Mouse (Mus musculus) telencephalon, adult 2 months (tissue): ENCODE results near the gene Olfr46.
"Not testable (repeated sequence)": the region's sequence is repeated elsewhere in the genome, so short reads cannot be mapped to it uniquely, and the experiment has no call there.

Experiments used
- DNase-seq: peaks from one replicate; pipeline ENCODE4 v3.0.0-alpha.2; 2011; ENCODE audit warnings: low read depth, low spot score

The Olfr46 gene

GRCm38 (mm10) chr7:140600969-140601368 lies at the start of gene Olfr46:
Gene Olfr46 (plus strand): TSS chr7:140601269.
- DNase-seq, result not testable (repeated sequence)

DNA sequence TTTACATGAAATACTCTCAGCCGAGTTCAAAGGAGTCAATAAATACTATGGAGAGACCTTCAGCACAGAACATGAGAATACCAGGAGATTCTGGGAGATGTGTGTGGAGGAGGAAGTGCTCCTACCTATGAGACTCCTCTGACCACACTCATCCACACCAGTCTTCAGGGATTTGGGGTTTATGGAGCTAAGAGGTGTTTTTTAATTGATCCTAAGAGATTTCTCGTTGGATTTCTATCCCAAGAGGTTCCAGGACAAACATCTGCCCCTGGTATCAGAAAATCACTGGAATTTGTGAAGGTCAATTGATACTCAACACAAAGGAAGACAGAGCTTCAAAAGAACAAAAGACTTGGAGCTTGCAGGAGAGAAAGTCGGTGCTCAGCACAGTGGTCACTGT lies 33.5 kb upstream of the Olfr46 start, which contains the start of gene Olfr538:
TSS of gene Olfr538 (plus strand) at position 301 of the 400 bp plus-strand sequence.
- no peak for DNase-seq

GRCm38 (mm10) chr7:140628670-140629069 lies 27.6 kb downstream of the Olfr46 start, which contains the start of gene Olfr61:
Gene Olfr61 (plus strand): TSS chr7:140628970.
- not testable (repeated sequence) for DNase-seq

DNA sequence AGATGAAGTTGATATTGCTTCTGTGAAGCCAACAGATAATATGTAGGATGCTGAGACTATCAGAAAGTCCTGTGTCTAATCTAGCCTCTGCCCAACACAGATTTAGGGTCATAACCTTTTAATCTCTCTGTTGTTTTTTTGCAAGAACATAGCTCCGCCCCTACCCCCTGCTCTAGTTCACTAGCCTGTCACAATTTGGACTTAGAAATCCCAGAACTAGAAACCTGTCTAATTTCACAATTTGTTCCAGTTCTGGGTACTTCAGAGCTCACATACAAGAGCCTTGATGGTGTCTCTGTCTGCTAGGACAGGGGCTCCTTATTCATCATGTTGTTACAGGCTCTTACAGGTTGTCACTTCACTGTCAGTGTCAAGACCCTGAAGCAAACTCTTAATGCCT lies 29.5 kb downstream of the Olfr46 start:
- DNase-seq, result no peak

GRCm38 (mm10) chr7:140646152-140646551 lies 45.1 kb downstream of the Olfr46 start, which contains the start of gene Olfr53:
Gene Olfr53 (plus strand): TSS chr7:140646452.
- no peak for DNase-seq

- DNase-seq, result no peak
Measured at GRCm38 (mm10) chr7:140659630-140660029, 58.6 kb downstream of the Olfr46 start, which contains the start of gene Olfr539. Gene Olfr539 (plus strand): TSS chr7:140659930.
